Mouse (Mus musculus) midbrain, embryonic 10.5 days (tissue): Measurements from ENCODE around the gene Clec4a2. TPM values are rescaled to one million over a fixed set of nuclear protein-coding genes. Genes with fewer than 3 reads are reported as not detected.
"Not testable (repeated sequence)": the region's sequence is repeated elsewhere in the genome, so short reads cannot be mapped to it uniquely, and the experiment has no call there.

Experiments
- DNase-seq: peaks from one replicate; pipeline ENCODE4 v3.0.0-alpha.2; 2017; ENCODE audit warnings: low spot score
- H3K27ac ChIP-seq: fragments of 300-500 bp; sonication (generic); replicated peaks from 2 replicates; pipeline ENCODE4 v1.5.1; 2016; ENCODE audit warnings: mild to moderate bottlenecking
- H3K27me3 ChIP-seq: fragments of 300-500 bp; sonication (generic); 2 replicates; pipeline ENCODE4 v1.6.1; 2016; ENCODE audit warnings: low read depth, mild to moderate bottlenecking; ENCODE audit not compliant: poor library complexity, severe bottlenecking
- H3K36me3 ChIP-seq: fragments of 300-500 bp; sonication (generic); 2 replicates; pipeline ENCODE4 v1.6.1; 2016; ENCODE audit warnings: mild to moderate bottlenecking, moderate library complexity
- H3K4me1 ChIP-seq: fragments of 300-500 bp; sonication (generic); 2 replicates; pipeline ENCODE4 v1.6.1; 2016
- H3K4me3 ChIP-seq: fragments of 300-500 bp; sonication (generic); 2 replicates; pipeline ENCODE4 v1.5.1; 2016; ENCODE audit warnings: mild to moderate bottlenecking, moderate library complexity
- H3K9me3 ChIP-seq: fragments of 300-500 bp; sonication (generic); replicated peaks from 2 replicates; pipeline ENCODE4 v1.6.1; 2016; ENCODE audit warnings: mild to moderate bottlenecking
- WGBS: fragments of 180-500 bp; shearing (Covaris S2); methylation state at CpG from one replicate; pipeline ENCODE4 v1.1.7; 2016; 5-methylcytosine and 5-hydroxymethylcytosine counted together
- polyA plus RNA-seq: library from polyadenylated mRNA; unstranded; fragments of >200 nt; fragmentation: Nextera tagmentation; extraction: Ambion mirVana; gene quantifications from 2 replicates; pipeline ENCODE4 v1.2.1, GENCODE M21; 2016

The Clec4a2 gene
- polyA plus RNA-seq = 0.54 and 1.1 TPM in 2 replicates

DNA sequence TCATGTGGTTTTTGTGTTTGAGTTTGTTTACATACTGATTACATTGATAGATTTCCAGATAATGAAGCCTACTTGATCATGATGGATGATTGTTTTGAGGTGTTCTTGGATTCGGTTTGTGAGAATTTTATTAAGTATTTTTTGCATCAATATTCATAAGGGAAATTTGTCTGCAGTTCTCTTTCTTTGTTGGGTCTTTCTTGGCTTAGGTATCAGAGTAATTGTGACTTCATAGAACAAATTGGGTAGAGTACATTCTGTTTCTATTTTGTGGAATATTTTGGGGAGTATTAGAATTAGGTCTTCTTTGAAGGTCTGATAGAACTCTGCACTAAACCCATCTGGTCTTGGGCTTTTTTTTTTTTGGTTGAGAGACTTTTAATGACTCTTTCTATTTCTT lies at the start of gene Clec4a2:
TSS of gene Clec4a2 (plus strand) at position 301 of the 400 bp plus-strand sequence.
- not testable (repeated sequence) for H3K9me3 ChIP-seq, H3K4me1 ChIP-seq, H3K4me3 ChIP-seq, H3K27ac ChIP-seq, H3K27me3 ChIP-seq, H3K36me3 ChIP-seq, DNase-seq
- 75% methylated on average over 1 of the region's 1 CpGs for WGBS

DNA sequence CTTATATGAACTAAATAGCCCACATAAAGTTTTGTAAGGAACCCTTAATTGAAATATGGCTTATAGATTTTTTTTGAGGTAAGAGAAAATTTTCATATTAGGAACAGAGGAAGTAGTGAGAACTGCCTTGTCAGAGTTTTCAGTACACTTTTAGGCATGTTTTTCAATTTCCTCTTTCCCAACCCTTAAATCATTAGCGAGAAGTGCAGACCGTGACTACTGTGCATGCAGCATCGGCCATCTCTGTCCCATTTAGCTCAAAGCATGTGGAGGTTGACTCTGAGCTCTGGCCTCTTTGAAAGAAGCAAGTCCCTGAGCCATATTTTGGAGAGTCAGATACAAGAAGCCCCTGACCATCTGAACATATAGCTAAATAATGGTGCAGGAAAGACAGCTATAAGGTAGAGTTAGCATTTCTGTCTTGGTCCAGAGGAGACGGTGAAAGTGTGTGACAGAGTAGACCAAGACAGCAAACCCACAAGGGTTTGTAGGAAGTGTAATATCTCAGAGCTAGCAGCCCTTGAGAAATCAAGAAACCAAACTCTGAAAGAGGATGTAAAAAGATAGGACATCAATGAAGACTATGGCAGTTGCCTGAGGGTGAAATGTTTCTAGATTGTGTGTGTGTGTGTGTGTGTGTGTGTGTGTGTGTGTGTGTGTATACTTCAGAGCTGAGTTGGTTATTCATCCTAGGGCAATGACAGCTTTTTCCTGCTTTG lies 10.9 kb upstream of the Clec4a2 start:
- WGBS = 87% methylated on average over 4 of the region's 4 CpGs
- no peak for DNase-seq

DNA sequence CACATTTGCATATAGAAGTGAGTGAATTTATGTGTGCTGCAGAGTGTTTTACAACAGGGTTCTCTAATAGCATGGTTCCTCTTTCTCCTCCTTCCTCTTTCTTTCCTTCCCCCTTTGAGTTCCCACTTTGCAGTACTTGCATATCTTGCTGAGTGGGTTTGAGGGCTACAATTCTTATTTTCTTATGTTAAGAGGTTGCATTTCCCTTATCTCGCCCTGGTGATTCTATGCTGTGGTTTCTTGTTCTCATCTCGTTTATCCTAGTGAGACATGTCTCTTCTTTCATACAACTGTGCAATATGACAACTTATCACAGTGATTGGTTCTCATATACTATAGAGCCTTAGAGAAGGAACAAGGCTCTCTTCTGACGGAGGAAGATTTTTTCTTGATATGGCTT lies 17.0 kb downstream of the Clec4a2 start:
- H3K27me3 ChIP-seq = no peaks in the 10 kb centered on the region
- no peaks in the 10 kb centered on the region; the same call in 1 of the 2 replicates for H3K9me3 ChIP-seq
- H3K4me3 ChIP-seq = no peak overlapping the region
- H3K27ac ChIP-seq = no peak overlapping the region
- 81% methylated on average over 3 of the region's 3 CpGs for WGBS
- no peaks in the 10 kb centered on the region for H3K36me3 ChIP-seq
- DNase-seq = no peak
- no peaks in the 10 kb centered on the region for H3K4me1 ChIP-seq

More for the DNA sequence above, 10.9 kb upstream of the Clec4a2 start:
- Histone ChIP-seq H3K27ac (no peak overlapping the region), H3K9me3 (0 out of 2 replicates have a peak, but pooled peaks cover 6% of the 10 kb centered on the region), H3K4me1 (no peaks in the 10 kb centered on the region), H3K27me3 (no peaks in the 10 kb centered on the region), H3K4me3 (no peak overlapping the region), H3K36me3 (no peaks in the 10 kb centered on the region)

DNA sequence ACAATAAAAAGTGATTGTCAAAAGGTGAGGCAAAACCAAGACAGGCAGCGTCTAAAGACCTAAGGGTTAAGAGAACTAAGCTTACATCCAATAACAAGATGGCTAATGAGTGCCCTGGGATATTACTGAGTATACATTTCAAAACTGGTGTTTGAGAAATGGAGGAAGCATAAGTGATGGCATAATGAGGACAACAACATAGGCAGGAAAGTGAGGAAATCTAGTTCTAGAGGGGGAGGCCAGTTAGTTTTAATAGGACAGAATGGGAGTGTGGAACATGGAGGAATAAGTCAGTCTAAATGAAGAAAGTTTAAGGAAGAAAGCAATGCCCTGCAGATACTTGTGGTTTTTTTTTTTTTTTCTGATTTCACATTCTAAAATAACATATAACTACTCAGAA lies 20.9 kb downstream of the Clec4a2 start:
- Histone ChIP-seq H3K36me3 (no peaks in the 10 kb centered on the region), H3K27me3 (no peaks in the 10 kb centered on the region), H3K27ac (no peak overlapping the region), H3K9me3 (no peaks in the 10 kb centered on the region), H3K4me3 (no peak overlapping the region), H3K4me1 (no peaks in the 10 kb centered on the region)
- DNase-seq = no peak
- 73% methylated on average over 1 of the region's 1 CpGs for WGBS

DNA sequence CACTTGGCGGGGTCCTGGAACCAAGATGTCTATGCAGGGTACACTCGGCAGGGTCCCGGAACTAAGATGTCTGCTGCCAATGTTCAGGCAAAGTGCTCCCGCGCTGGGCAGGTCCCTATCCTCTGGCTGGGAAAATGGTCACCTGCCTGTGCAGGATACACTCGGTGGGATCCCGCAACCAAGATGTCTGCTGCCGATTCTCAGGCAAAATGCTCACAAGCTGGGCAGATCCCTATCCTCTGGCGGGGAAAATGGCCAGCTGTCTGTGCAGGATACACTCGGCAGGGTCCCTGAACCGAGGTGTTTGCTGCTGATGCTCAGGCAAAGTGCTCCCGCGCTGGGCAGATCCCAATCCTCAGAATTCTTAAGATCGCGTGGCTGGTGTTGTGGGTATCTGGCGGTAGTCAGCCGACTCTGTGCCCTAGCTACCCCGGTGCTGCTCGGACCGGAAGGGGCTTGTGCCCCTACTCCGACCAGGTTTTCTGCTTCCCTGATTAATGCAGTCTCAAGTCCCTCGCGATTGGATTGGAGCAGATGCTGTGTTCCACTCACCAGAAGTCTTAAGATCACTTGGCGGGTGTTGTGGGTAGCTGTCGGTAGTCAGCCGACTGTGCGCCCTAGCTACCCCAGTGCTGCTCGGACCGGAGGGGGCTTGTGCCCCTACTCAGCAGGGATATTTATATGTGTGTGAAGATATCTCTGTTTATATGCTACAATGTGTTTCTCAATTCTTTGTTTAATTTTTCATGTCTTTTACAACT lies 31.7 kb downstream of the Clec4a2 start:
- DNase-seq, H3K4me1 ChIP-seq, H3K27me3 ChIP-seq, H3K36me3 ChIP-seq, H3K4me3 ChIP-seq, H3K9me3 ChIP-seq, H3K27ac ChIP-seq: not testable (repeated sequence)
- 74% methylated on average over 29 of the region's 29 CpGs for WGBS

DNA sequence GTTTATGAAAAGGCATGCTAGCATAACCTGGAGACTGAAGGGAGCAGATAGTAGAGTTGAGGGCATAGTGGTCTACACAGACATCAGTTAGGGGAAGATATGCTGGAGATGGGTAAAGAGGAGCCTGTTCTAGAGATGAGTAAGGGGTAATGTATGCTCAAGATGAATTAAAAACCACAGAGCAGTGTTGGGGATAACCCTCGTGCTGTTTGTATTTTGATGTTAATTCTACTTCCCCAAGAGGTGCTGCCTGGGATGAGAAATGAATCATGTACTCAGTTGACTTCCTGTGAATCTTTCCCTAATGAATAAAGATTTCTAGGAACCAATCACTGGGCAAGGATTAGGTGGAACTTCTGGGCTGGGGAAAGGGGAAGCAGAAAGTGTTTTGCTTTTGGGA lies 63.9 kb downstream of the Clec4a2 start:
- Histone ChIP-seq H3K9me3 (no peaks in the 10 kb centered on the region), H3K27me3 (no peaks in the 10 kb centered on the region), H3K4me1 (no peaks in the 10 kb centered on the region), H3K4me3 (no peak overlapping the region), H3K36me3 (no peaks in the 10 kb centered on the region), H3K27ac (no peak overlapping the region)
- DNase-seq = no peak
- WGBS = 65% methylated on average over 1 of the region's 1 CpGs

DNA sequence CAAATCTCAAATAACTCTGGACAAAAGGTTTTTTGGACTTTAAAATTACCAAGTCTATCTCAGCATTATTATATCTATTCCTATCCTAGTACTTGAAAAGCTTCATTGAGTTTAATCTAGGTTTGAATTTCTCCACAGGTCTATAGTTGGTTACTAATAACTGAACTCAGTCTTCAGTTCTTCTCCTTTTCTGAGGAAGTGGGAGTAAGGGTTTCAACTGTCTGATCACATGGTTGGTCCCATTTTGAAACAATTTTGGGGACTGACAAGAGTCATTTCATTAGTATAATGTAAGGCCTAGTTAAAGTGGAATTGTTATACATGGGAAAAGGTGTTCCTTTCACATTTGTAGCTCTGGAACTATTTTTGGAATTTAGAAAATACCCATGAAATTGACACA lies 64.8 kb downstream of the Clec4a2 start:
- H3K36me3 ChIP-seq = no peaks in the 10 kb centered on the region
- H3K9me3 ChIP-seq = no peaks in the 10 kb centered on the region
- H3K27me3 ChIP-seq = no peaks in the 10 kb centered on the region
- DNase-seq = no peak
- no peak overlapping the region for H3K4me3 ChIP-seq
- no peak overlapping the region for H3K27ac ChIP-seq
- H3K4me1 ChIP-seq = no peaks in the 10 kb centered on the region

DNA sequence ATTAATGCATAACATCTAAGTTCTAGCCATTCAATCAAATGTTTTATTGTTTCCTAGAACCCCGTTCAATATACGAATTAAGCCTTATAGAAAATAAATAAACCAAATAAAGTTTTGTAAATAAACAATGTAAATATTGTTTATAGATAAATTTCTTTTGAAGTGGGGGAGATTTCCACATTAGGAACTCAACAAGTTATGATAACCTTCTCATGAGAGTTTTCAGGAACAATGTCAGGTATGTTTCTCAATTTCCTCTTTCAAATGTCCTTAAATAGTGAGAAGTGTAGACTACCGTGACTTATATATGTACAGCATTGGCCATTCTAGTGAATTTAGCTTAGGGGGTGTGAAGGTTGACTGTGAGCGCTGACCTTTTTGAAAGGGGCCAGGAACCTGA lies 66.4 kb downstream of the Clec4a2 start, which contains the start of gene Clec4b2:
TSS of gene Clec4b2 (plus strand) at position 301 of the 400 bp plus-strand sequence.
- no peak within 1 kb of the TSS for H3K27ac ChIP-seq
- no peak within 1 kb of the TSS for H3K4me3 ChIP-seq
- H3K4me1 ChIP-seq = no peaks in the 10 kb centered on the region
- H3K36me3 ChIP-seq = no peaks in the 10 kb centered on the region
- 88% methylated on average over 4 of the region's 4 CpGs for WGBS
- H3K27me3 ChIP-seq = no peaks in the 10 kb centered on the region
- no peak for DNase-seq
- no peaks in the 10 kb centered on the region for H3K9me3 ChIP-seq

DNA sequence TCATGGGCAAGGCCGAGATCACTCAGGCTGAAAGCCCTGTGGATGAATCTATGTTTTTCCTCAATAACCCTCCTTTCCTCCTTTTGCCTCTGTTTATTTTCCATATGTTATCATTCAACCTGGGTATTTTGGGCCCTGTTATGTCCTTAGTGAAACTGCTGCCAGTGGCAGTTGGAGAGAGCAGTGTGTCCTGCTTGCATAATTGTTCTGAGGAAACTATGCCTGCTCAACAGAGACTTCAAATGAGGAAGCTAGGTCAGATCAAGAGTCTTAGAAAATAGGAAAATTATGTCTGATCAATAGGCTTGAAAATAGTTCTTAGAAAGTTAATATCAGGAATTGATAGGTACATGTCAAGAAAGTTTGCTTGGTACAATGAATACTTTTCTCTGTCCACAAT lies 69.3 kb downstream of the Clec4a2 start:
- no peaks in the 10 kb centered on the region for H3K4me1 ChIP-seq
- WGBS = 91% methylated on average over 1 of the region's 1 CpGs
- no peak for DNase-seq
- H3K9me3 ChIP-seq = no peaks in the 10 kb centered on the region
- no peaks in the 10 kb centered on the region for H3K27me3 ChIP-seq
- H3K27ac ChIP-seq = no peak overlapping the region
- H3K36me3 ChIP-seq = no peaks in the 10 kb centered on the region
- no peak overlapping the region for H3K4me3 ChIP-seq

DNA sequence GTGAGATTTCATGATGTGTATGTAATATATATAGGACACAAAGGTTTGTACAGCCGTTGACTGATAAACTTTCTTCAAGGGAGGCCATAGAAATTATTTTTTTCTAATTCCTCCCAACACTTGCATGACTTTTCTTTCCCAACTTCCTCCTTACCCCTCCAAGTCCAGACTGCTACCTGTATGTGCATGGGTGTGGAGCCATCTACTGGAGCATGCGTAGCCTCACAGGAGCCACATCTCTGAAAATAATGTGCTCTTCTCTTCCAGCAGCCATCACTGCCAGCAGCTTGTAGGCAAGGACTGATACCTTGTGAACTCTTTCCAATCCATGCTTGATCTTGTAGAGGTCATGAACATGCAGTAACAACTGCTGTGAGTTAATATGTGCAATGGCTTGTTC lies 78.6 kb downstream of the Clec4a2 start:
- not testable (repeated sequence) for H3K27ac ChIP-seq, DNase-seq, H3K36me3 ChIP-seq, H3K4me1 ChIP-seq, H3K4me3 ChIP-seq, H3K27me3 ChIP-seq, H3K9me3 ChIP-seq
- WGBS = 71% methylated on average over 2 of the region's 2 CpGs

Other genes starting within 250 kb of the Clec4a2 start
- 57.2 and 63.6 TPM in 2 replicates for gene Necap1, start 232.0 kb upstream of the Clec4a2 start, polyA plus RNA-seq
- gene Clec4a1, start 184.6 kb upstream of the Clec4a2 start, polyA plus RNA-seq = 1.0 and 1.6 TPM in 2 replicates
- 0.17 and 0.83 TPM in 2 replicates for gene Clec4a3, start 153.9 kb upstream of the Clec4a2 start, polyA plus RNA-seq
- gene Clec4a4, start 116.1 kb upstream of the Clec4a2 start, polyA plus RNA-seq = not detected in 2 replicates
- not detected in 2 replicates for gene Clec4b1, start 56.5 kb upstream of the Clec4a2 start, polyA plus RNA-seq
- gene Clec4b2, start 66.5 kb downstream of the Clec4a2 start, polyA plus RNA-seq = not detected in 2 replicates
- gene Clec4n, start 123.4 kb downstream of the Clec4a2 start, polyA plus RNA-seq = 0.30 TPM in 1 of 2 replicates, not detected in the other
- gene Clec4d, start 155.7 kb downstream of the Clec4a2 start, polyA plus RNA-seq = not detected in 2 replicates
- gene Clec4e, start 183.4 kb downstream of the Clec4a2 start, polyA plus RNA-seq = 0.02 TPM in 1 of 2 replicates, not detected in the other
- not detected in 2 replicates for gene Vmn2r19, start 201.9 kb downstream of the Clec4a2 start, polyA plus RNA-seq